Mouse (Mus musculus) layer of hippocampus, adult 2 months (tissue): Measurements from ENCODE around the gene Dio3. TPM values are rescaled to one million over a fixed set of nuclear protein-coding genes. Genes with fewer than 3 reads are reported as not detected.
A peak's percentile ranks its signal among the peaks of the same experiment; 100 is the strongest.

ENCODE experiments used
- DNase-seq, 2 experiments: peaks; one replicate each; pipeline ENCODE4 v3.0.0; 2022; ENCODE audit warnings: low spot score in 2 of 2
- H3K27ac ChIP-seq: fragments of 200-600 bp; 2 replicates; pipeline ENCODE4 v1.8.1; 2022
- H3K4me3 ChIP-seq: fragments of 200-600 bp; 2 replicates; pipeline ENCODE4 v1.8.1; 2022; ENCODE audit warnings: mild to moderate bottlenecking
- CTCF ChIP-seq: fragments of 200-600 bp; conservative IDR thresholded peaks from 2 replicates; pipeline ENCODE4 v1.8.1; 2022; ENCODE audit warnings: antibody characterized with exemption, mild to moderate bottlenecking, moderate library complexity
- long read RNA-seq, 2 experiments: library from polyadenylated mRNA; stranded (forward); transcript quantifications; one replicate each; pipeline ENCODE4 v2.0.0; 2021; ENCODE audit warnings: borderline mapping rate in 2 of 2
- total RNA-seq, 2 experiments: library from RNA; stranded (reverse); gene quantifications; 2 replicates each; pipeline ENCODE4 v1.2.3; 2021

Dio3 gene
- total RNA-seq, result 1 to 10 TPM; 4.3 to 5.9 TPM
- long read RNA-seq, experiment 1, transcript Dio3-202 (1 exons, 2,030 nt), result major isoform, 8 of 8 reads
- long read RNA-seq, experiment 1, partial matches to known transcripts, result 0 of 8 reads
- long read RNA-seq, experiment 1, other reads (novel, unspliced or antisense), result 0 of 8 reads
- long read RNA-seq, experiment 2, transcript Dio3-202 (1 exons, 2,030 nt), result major isoform, 6 of 6 reads
- long read RNA-seq, experiment 2, partial matches to known transcripts, result 0 of 6 reads
- long read RNA-seq, experiment 2, other reads (novel, unspliced or antisense), result 0 of 6 reads

GRCm38 (mm10) chr12:110278853-110279252 lies at the start of gene Dio3:
Gene Dio3 (plus strand): TSS chr12:110279068.
- DNase-seq, result no peak
- Histone ChIP-seq H3K4me3 (peak within 1 kb of the TSS; percentile 33), H3K27ac (no peak within 1 kb of the TSS)
- TF ChIP-seq CTCF, result no peak

GRCm38 (mm10) chr12:110230296-110230695 lies 48.6 kb upstream of the Dio3 start:
- Histone ChIP-seq H3K27ac (no peak overlapping the region), H3K4me3 (no peak overlapping the region)
- no peak for TF ChIP-seq CTCF
- no peak for DNase-seq

GRCm38 (mm10) chr12:110230767-110231166 lies 48.1 kb upstream of the Dio3 start:
- TF ChIP-seq CTCF, result no peak
- Histone ChIP-seq H3K27ac (no peak overlapping the region), H3K4me3 (no peak overlapping the region)
- DNase-seq, result no peak

- TF ChIP-seq CTCF, result no peak
- no peak for DNase-seq
- no peak overlapping the region for H3K27ac ChIP-seq
- no peak overlapping the region for H3K4me3 ChIP-seq
Observed at GRCm38 (mm10) chr12:110231709-110232600, 46.9 kb upstream of the Dio3 start.

GRCm38 (mm10) chr12:110235908-110236307 lies 43.0 kb upstream of the Dio3 start:
- Histone ChIP-seq H3K4me3 (no peak overlapping the region), H3K27ac (no peak overlapping the region)
- no peak for TF ChIP-seq CTCF
- DNase-seq, result no peak

- TF ChIP-seq CTCF, result no peak
- no peak overlapping the region for H3K27ac ChIP-seq
- H3K4me3 ChIP-seq, result no peak overlapping the region
- DNase-seq, result no peak
Observed at GRCm38 (mm10) chr12:110237046-110237445, 41.8 kb upstream of the Dio3 start.

- Histone ChIP-seq H3K4me3 (no peak overlapping the region), H3K27ac (no peak overlapping the region)
- no peak for TF ChIP-seq CTCF
- DNase-seq, result no peak
Observed at GRCm38 (mm10) chr12:110239358-110239757, 39.5 kb upstream of the Dio3 start.

- no peak overlapping the region for H3K4me3 ChIP-seq
- DNase-seq, result no peak
- TF ChIP-seq CTCF, result no peak
- no peak overlapping the region for H3K27ac ChIP-seq
Observed at GRCm38 (mm10) chr12:110244581-110244980, 34.3 kb upstream of the Dio3 start.

GRCm38 (mm10) chr12:110245461-110245860 lies 33.4 kb upstream of the Dio3 start:
- DNase-seq, result no peak
- peak; percentile 47 for TF ChIP-seq CTCF
- no peak overlapping the region for H3K27ac ChIP-seq
- H3K4me3 ChIP-seq, result no peak overlapping the region

- H3K27ac ChIP-seq, result peak overlapping the region; percentile 67; the same call in 1 of the 2 replicates
- no peak overlapping the region for H3K4me3 ChIP-seq
- no peak for TF ChIP-seq CTCF
- DNase-seq, result no peak
Observed at GRCm38 (mm10) chr12:110252163-110252575, 26.7 kb upstream of the Dio3 start.

- Histone ChIP-seq H3K27ac (no peak overlapping the region), H3K4me3 (no peak overlapping the region)
- TF ChIP-seq CTCF, result no peak
- no peak for DNase-seq
Observed at GRCm38 (mm10) chr12:110255731-110256130, 23.1 kb upstream of the Dio3 start.

- no peak for TF ChIP-seq CTCF
- H3K4me3 ChIP-seq, result no peak overlapping the region
- DNase-seq, result no peak
- no peak overlapping the region for H3K27ac ChIP-seq
Observed at GRCm38 (mm10) chr12:110256478-110257220, 22.2 kb upstream of the Dio3 start.

GRCm38 (mm10) chr12:110268226-110268625 lies 10.6 kb upstream of the Dio3 start:
- Histone ChIP-seq H3K27ac (no peak overlapping the region), H3K4me3 (no peak overlapping the region)
- no peak for DNase-seq
- no peak for TF ChIP-seq CTCF
